23 mouse cellular contexts compared by ENCODE assay signal in the genomic region with DNA sequence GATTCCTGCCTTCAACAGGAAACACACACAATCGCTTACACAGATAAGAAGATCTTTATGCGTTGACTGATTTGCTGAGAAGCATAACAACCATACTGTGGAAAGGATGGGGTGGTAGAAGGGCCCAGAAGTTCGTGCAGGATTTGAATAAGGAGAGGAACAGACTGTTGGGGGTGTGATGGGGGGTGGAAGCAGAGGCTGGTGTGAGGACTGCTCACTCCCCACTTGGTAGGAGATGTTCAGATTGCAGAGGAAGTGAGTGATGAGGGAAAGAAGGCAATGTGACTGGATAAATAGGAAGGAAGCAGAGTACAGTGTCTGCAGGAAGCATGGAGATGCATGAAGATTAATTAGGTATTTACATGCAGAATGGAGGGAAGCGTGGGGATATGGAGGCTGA. TPM values are rescaled to one million over a fixed set of nuclear protein-coding genes. Genes with fewer than 3 reads are reported as not detected.
"Had no signal": no experiment of that assay in that cellular context is flagged by ENCODE, and none has a peak within 500 bp of the region (broad histone marks: within the 10 kb centered on the region; RNA-seq: fewer than 3 reads in every experiment).

No protein-coding gene starts in this region.

- H3K9me3 ChIP-seq: kidney, embryonic 15.5 days; limb, embryonic 15.5 days; midbrain, embryonic 10.5 days; midbrain, embryonic 15.5 days; stomach, embryonic 15.5 days had no signal

- H3K36me3 ChIP-seq: kidney, embryonic 15.5 days; limb, embryonic 15.5 days; liver, embryonic 12.5 days; midbrain, embryonic 10.5 days; midbrain, embryonic 15.5 days; neural tube, embryonic 12.5 days; stomach, embryonic 15.5 days had no signal

- H3K4me1 ChIP-seq: kidney, embryonic 15.5 days; limb, embryonic 15.5 days; liver, embryonic 12.5 days; midbrain, embryonic 10.5 days; midbrain, embryonic 15.5 days; neural tube, embryonic 12.5 days; stomach, embryonic 15.5 days had no signal

- H3K9ac ChIP-seq: kidney, embryonic 15.5 days; limb, embryonic 15.5 days; liver, embryonic 12.5 days; lung, embryonic 14.5 days; midbrain, embryonic 15.5 days; neural tube, embryonic 12.5 days; stomach, embryonic 15.5 days had no signal

- H3K27me3 ChIP-seq: kidney, embryonic 15.5 days; limb, embryonic 15.5 days; liver, embryonic 12.5 days; midbrain, embryonic 15.5 days; neural tube, embryonic 12.5 days; stomach, embryonic 15.5 days had no signal

- H3K27ac ChIP-seq: kidney, embryonic 15.5 days; limb, embryonic 15.5 days; liver, embryonic 12.5 days; midbrain, embryonic 10.5 days; midbrain, embryonic 15.5 days; neural tube, embryonic 12.5 days; stomach, embryonic 15.5 days had no signal

- H3K4me2 ChIP-seq: kidney, embryonic 15.5 days; limb, embryonic 15.5 days; liver, embryonic 12.5 days; lung, embryonic 14.5 days; midbrain, embryonic 15.5 days; neural tube, embryonic 12.5 days; stomach, embryonic 15.5 days had no signal

- ATAC-seq: intestine, embryonic 16.5 days; liver, embryonic 12.5 days; midbrain, embryonic 15.5 days had no signal

- DNase-seq: kidney, adult 2 months; kidney, postnatal 14 days; layer of hippocampus, postnatal 36 days; lung, embryonic 14.5 days; lung, postnatal 10 days; lung, postnatal 4 days; thymus, postnatal 36 days had no signal

- H3K4me3 ChIP-seq: kidney, embryonic 15.5 days; limb, embryonic 15.5 days; liver, embryonic 12.5 days; midbrain, embryonic 10.5 days; midbrain, embryonic 15.5 days; neural tube, embryonic 12.5 days; stomach, embryonic 15.5 days had no signal

RNA-seq across cellular contexts. Expression of gene Igbp1b, which starts 19.0 kb away (rescaled TPM):
- total RNA-seq: megakaryocyte, adult 5-6 weeks; monocyte, adult 5-6 weeks; neutrophil, adult 5-6 weeks had no signal
- polyA plus RNA-seq: intestine, embryonic 16.5 days; kidney, adult 2 months; kidney, embryonic 15.5 days; large intestine, adult 2 months; limb, embryonic 11.5 days; limb, embryonic 15.5 days; liver, embryonic 12.5 days; liver, embryonic 16.5 days; lung, embryonic 14.5 days; midbrain, embryonic 10.5 days; neural tube, embryonic 12.5 days; spleen, adult 2 months; stomach, embryonic 15.5 days; thymus, postnatal 0 days had no signal

RNA-seq across cellular contexts. Expression of gene Lmo3, which starts 57.6 kb away (rescaled TPM):
- total RNA-seq: megakaryocyte, adult 5-6 weeks; monocyte, adult 5-6 weeks; neutrophil, adult 5-6 weeks had no signal
- polyA plus RNA-seq: kidney, adult 2 months; spleen, adult 2 months had no signal
